Mouse (Mus musculus) heart, embryonic 15.5 days (tissue): Measurements from ENCODE around the gene Dennd1a. TPM values are rescaled to one million over a fixed set of nuclear protein-coding genes. Genes with fewer than 3 reads are reported as not detected.

ENCODE experiments used
- ATAC-seq: fragments of 200-750 bp; cut with Nextera tagmentation; replicated peaks from 2 replicates; pipeline ENCODE4 v1.8.0; 2017; ENCODE audit warnings: low read depth, moderate TSS enrichment; ENCODE audit not compliant: insufficient number of reproducible peaks, insufficient read depth, low FRiP score
- H3K27ac ChIP-seq: fragments of 300-500 bp; sonication (generic); 2 replicates; pipeline ENCODE4 v1.5.1; 2015; ENCODE audit warnings: mild to moderate bottlenecking, inconsistent platforms
- H3K27me3 ChIP-seq: fragments of 300-500 bp; sonication (generic); 2 replicates; pipeline ENCODE4 v1.6.1; 2015; ENCODE audit warnings: inconsistent platforms
- H3K36me3 ChIP-seq: fragments of 300-500 bp; sonication (generic); 2 replicates; pipeline ENCODE4 v1.6.1; 2015; ENCODE audit warnings: mild to moderate bottlenecking, inconsistent platforms
- H3K4me1 ChIP-seq: fragments of 300-500 bp; sonication (generic); replicated peaks from 2 replicates; pipeline ENCODE4 v1.6.1; 2015; ENCODE audit warnings: inconsistent platforms
- H3K4me2 ChIP-seq: fragments of 300-500 bp; sonication (generic); 2 replicates; pipeline ENCODE4 v1.6.1; 2015; ENCODE audit warnings: inconsistent platforms, mild to moderate bottlenecking, moderate library complexity
- H3K4me3 ChIP-seq: fragments of 300-500 bp; sonication (generic); 2 replicates; pipeline ENCODE4 v1.5.1; 2015; ENCODE audit warnings: mild to moderate bottlenecking, inconsistent platforms
- H3K9ac ChIP-seq: fragments of 300-500 bp; sonication (generic); 2 replicates; pipeline ENCODE4 v1.6.1; 2015; ENCODE audit warnings: mild to moderate bottlenecking, inconsistent platforms
- H3K9me3 ChIP-seq: fragments of 300-500 bp; sonication (generic); replicated peaks from 2 replicates; pipeline ENCODE4 v1.6.1; 2016; ENCODE audit warnings: inconsistent platforms
- WGBS: fragments of 180-500 bp; shearing (Covaris S2); methylation state at CpG from one replicate; pipeline ENCODE4 v1.1.7; 2015; ENCODE audit warnings: mixed read lengths; 5-methylcytosine and 5-hydroxymethylcytosine counted together
- polyA plus RNA-seq: library from polyadenylated mRNA; unstranded; fragments of >200 nt; fragmentation: Nextera tagmentation; extraction: Ambion mirVana; gene quantifications from 2 replicates; pipeline ENCODE4 v1.2.1, GENCODE M21; 2015

Gene Dennd1a
- polyA plus RNA-seq, 1 experiment from 2014 or later = 10.5 TPM

- 0 out of 2 replicates have a peak, but pooled peaks cover 5% of the 10 kb centered on the region for H3K4me1 ChIP-seq
- H3K27ac ChIP-seq = no peak overlapping the region
- H3K9ac ChIP-seq = no peak overlapping the region
- no peak overlapping the region for H3K4me3 ChIP-seq
- no peak overlapping the region for H3K4me2 ChIP-seq
- H3K9me3 ChIP-seq = no peaks in the 10 kb centered on the region
- 70% methylated on average over 5 of the region's 5 CpGs for WGBS
- H3K27me3 ChIP-seq = no peaks in the 10 kb centered on the region
- no peak for ATAC-seq
- no peaks in the 10 kb centered on the region for H3K36me3 ChIP-seq
These were observed 419.8 kb downstream of the Dennd1a start for GRCm38 (mm10) chr2:37867387-37867786.

DNA sequence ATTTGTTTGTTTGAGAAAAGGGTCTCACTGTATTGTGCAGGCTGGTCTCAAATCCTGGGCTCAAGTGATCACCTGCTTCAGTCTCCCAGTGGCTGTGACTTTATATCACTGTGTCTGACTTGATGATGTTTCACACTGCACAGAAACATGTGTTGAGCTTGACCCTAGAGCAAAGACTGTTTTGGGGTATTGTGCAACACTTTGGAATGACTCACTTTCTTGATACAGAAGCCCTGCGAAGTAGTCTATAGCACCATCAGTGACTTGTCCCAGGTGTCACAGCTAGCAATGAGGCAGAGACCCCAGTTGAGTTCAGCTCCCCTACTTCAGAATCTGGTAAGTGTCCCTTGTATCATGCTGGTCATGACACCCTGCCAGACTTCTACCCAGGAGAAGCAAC lies 429.7 kb downstream of the Dennd1a start:
- 88% methylated on average over 1 of the region's 1 CpGs for WGBS
- Histone ChIP-seq H3K27ac (no peak overlapping the region), H3K9me3 (no peaks in the 10 kb centered on the region), H3K9ac (no peak overlapping the region), H3K4me3 (no peak overlapping the region), H3K27me3 (no peaks in the 10 kb centered on the region), H3K4me1 (no peaks in the 10 kb centered on the region), H3K36me3 (no peaks in the 10 kb centered on the region), H3K4me2 (no peak overlapping the region)
- ATAC-seq = no peak

DNA sequence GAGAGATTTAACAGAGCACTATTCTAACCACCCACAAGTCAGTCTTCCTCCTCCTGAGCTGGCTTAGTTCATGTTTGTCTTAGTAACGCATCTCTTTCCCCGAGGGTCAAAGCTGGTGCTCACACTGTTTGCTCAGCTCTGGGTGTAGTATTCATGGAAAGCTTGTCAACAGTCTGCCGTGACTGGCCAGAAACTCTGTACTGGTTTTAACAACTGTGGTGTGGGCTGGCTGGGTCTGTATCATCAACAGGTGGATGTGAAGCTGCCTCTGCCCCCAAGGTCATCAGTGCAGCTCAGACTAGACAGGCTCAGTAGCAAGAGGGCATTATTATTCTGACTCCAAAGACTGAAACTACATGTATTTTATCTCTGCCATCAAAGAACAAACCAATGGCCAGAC lies 430.2 kb downstream of the Dennd1a start:
- Histone ChIP-seq H3K4me3 (no peak overlapping the region), H3K36me3 (no peaks in the 10 kb centered on the region), H3K9ac (no peak overlapping the region), H3K9me3 (no peaks in the 10 kb centered on the region), H3K27me3 (no peaks in the 10 kb centered on the region), H3K4me1 (no peaks in the 10 kb centered on the region), H3K4me2 (no peak overlapping the region), H3K27ac (no peak overlapping the region)
- 58% methylated on average over 3 of the region's 3 CpGs for WGBS
- ATAC-seq = no peak

DNA sequence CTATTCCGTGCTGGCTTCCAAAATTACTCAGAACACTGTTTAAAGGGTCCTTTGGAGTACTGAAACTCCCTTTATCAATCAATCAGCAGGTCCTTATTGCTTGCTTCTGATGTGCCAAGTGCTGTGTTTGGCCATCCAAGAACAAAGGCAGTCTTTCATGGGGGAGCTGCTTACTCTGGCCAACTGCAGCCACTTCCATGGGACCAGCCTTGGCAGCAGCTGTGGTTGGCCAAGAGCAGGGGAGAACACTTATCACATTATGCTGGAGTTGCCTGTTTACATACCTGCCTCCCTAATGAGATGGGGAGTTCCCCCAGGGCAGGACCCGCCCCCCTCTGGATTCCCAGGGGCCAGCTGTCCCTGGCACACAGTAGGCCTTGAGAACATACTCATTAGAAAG lies 432.0 kb downstream of the Dennd1a start:
- Histone ChIP-seq H3K4me1 (peaks cover 9% of the 10 kb centered on the region), H3K36me3 (no peaks in the 10 kb centered on the region), H3K4me3 (no peak overlapping the region), H3K27ac (no peak overlapping the region), H3K9ac (no peak overlapping the region), H3K27me3 (no peaks in the 10 kb centered on the region), H3K9me3 (no peaks in the 10 kb centered on the region), H3K4me2 (no peak overlapping the region)
- ATAC-seq = no peak
- WGBS = 69% methylated on average over 2 of the region's 2 CpGs

- H3K27ac ChIP-seq = no peak overlapping the region
- no peak overlapping the region for H3K9ac ChIP-seq
- 77% methylated on average over 1 of the region's 1 CpGs for WGBS
- H3K9me3 ChIP-seq = no peaks in the 10 kb centered on the region
- H3K4me1 ChIP-seq = peaks cover 12% of the 10 kb centered on the region
- H3K36me3 ChIP-seq = no peaks in the 10 kb centered on the region
- no peak for ATAC-seq
- no peak overlapping the region for H3K4me2 ChIP-seq
- no peaks in the 10 kb centered on the region for H3K27me3 ChIP-seq
- H3K4me3 ChIP-seq = no peak overlapping the region
These were observed 433.2 kb downstream of the Dennd1a start for GRCm38 (mm10) chr2:37853878-37854435.

GRCm38 (mm10) chr2:37850626-37851025 lies 436.6 kb downstream of the Dennd1a start:
- H3K4me3 ChIP-seq = no peak overlapping the region
- no peak overlapping the region for H3K9ac ChIP-seq
- H3K27me3 ChIP-seq = no peaks in the 10 kb centered on the region
- H3K27ac ChIP-seq = peak overlapping the region; percentile 1; the same call in 1 of the 2 replicates
- H3K9me3 ChIP-seq = no peaks in the 10 kb centered on the region
- 59% methylated on average over 1 of the region's 1 CpGs for WGBS
- no peaks in the 10 kb centered on the region for H3K36me3 ChIP-seq
- ATAC-seq = no peak
- peaks cover 12% of the 10 kb centered on the region for H3K4me1 ChIP-seq
- no peak overlapping the region for H3K4me2 ChIP-seq

GRCm38 (mm10) chr2:37849357-37849756 lies 437.8 kb downstream of the Dennd1a start:
- Histone ChIP-seq H3K4me2 (no peak overlapping the region), H3K27ac (no peak overlapping the region), H3K9me3 (no peaks in the 10 kb centered on the region), H3K36me3 (peaks cover 4% of the 10 kb centered on the region; the same call in 1 of the 2 replicates), H3K27me3 (no peaks in the 10 kb centered on the region), H3K4me3 (no peak overlapping the region), H3K4me1 (peaks cover 12% of the 10 kb centered on the region), H3K9ac (no peak overlapping the region)
- WGBS = 87% methylated on average over 3 of the region's 3 CpGs
- no peak for ATAC-seq

DNA sequence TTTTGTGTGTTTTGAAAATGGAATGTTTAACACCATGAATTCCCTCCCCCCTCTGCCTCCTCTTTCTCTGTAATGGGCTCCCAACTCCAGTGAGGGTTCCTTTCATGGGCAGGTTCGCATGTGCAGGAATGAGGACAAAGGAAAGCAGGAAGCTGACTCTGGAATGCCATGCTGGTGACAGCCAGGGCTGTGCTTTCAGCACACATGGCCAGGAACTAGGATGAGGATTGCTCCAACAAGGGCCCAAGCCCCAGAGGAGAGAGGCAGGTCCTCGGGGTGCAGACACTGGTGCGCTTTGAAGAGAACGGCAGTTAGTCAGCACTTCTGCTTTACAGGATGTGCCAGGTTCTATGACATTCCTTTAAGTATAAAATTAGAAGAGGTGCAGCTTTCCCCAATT lies 444.5 kb downstream of the Dennd1a start:
- 0 out of 2 replicates have a peak, but pooled peaks have one; percentile 58 for ATAC-seq
- 18% methylated on average over 4 of the region's 4 CpGs for WGBS
- peak overlapping the region; percentile 29; the same call in 1 of the 2 replicates for H3K27ac ChIP-seq

GRCm38 (mm10) chr2:37842151-37842569 lies 445.0 kb downstream of the Dennd1a start:
- no peaks in the 10 kb centered on the region for H3K9me3 ChIP-seq
- H3K4me3 ChIP-seq = no peak overlapping the region
- no peak overlapping the region for H3K4me2 ChIP-seq
- H3K4me1 ChIP-seq = peaks cover 15% of the 10 kb centered on the region
- H3K9ac ChIP-seq = no peak overlapping the region
- peak overlapping the region; percentile 29; the same call in 1 of the 2 replicates for H3K27ac ChIP-seq
- H3K36me3 ChIP-seq = peaks cover 5% of the 10 kb centered on the region; the same call in 1 of the 2 replicates
- 19% methylated on average over 7 of the region's 7 CpGs for WGBS
- H3K27me3 ChIP-seq = no peaks in the 10 kb centered on the region
- no peak for ATAC-seq

More for the DNA sequence above, 444.5 kb downstream of the Dennd1a start:
- no peak overlapping the region for H3K9ac ChIP-seq
- no peaks in the 10 kb centered on the region for H3K27me3 ChIP-seq
- H3K4me1 ChIP-seq = peaks cover 15% of the 10 kb centered on the region
- peaks cover 5% of the 10 kb centered on the region; the same call in 1 of the 2 replicates for H3K36me3 ChIP-seq
- no peak overlapping the region for H3K4me3 ChIP-seq
- no peaks in the 10 kb centered on the region for H3K9me3 ChIP-seq
- H3K4me2 ChIP-seq = no peak overlapping the region

- Histone ChIP-seq H3K36me3 (peaks cover 5% of the 10 kb centered on the region; the same call in 1 of the 2 replicates), H3K4me2 (no peak overlapping the region), H3K9me3 (no peaks in the 10 kb centered on the region), H3K4me3 (no peak overlapping the region), H3K9ac (no peak overlapping the region), H3K27ac (no peak overlapping the region), H3K27me3 (no peaks in the 10 kb centered on the region), H3K4me1 (peaks cover 15% of the 10 kb centered on the region)
- no peak for ATAC-seq
These were observed 447.3 kb downstream of the Dennd1a start for GRCm38 (mm10) chr2:37839922-37840321.

DNA sequence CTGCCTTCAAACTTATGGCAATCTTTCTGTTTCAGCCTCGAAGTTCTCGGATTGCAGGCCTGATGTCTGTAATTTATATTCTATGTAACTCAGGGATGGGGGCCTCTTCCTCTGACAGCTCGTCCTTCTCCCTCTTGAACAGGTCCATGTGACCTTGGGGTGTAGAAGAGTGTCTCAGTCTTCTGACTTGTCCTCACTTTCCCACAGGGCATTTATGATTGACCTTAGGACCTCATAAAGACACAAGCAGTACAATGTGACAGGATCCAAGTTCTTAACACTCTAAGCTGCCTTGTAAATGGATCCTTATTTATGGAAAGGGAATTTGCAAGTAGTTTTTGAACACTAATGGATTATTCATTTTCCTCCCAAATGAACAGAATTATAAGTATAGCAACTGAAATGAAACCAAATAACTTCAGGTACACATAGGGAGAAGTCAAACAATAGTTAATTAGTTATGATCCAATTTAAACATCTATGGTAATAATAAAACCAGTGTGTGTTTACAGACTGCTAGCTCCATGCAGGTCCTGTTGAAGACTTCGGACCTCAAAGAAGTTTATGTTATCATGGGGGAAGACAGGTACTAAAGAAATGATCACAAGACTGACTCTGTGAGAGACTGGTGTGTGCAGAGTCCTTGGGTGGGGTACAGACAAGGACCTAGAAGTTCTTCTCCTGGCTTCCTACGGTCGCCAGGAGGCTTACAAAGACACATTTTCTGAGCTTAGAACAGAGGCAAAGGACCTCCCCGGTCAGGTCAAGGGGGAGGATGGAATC lies 448.8 kb downstream of the Dennd1a start:
- no peak overlapping the region for H3K4me2 ChIP-seq
- no peaks in the 10 kb centered on the region for H3K36me3 ChIP-seq
- H3K27ac ChIP-seq = no peak overlapping the region
- no peak overlapping the region for H3K4me3 ChIP-seq
- peaks cover 15% of the 10 kb centered on the region for H3K4me1 ChIP-seq
- no peak for ATAC-seq
- H3K9ac ChIP-seq = no peak overlapping the region
- H3K27me3 ChIP-seq = no peaks in the 10 kb centered on the region
- WGBS = 80% methylated on average over 7 of the region's 7 CpGs
- no peaks in the 10 kb centered on the region for H3K9me3 ChIP-seq
